Mouse (Mus musculus) liver, embryonic 14.5 days (tissue): ENCODE measurements around the gene Gm10424. TPM values are rescaled to one million over a fixed set of nuclear protein-coding genes. Genes with fewer than 3 reads are reported as not detected.
"Not testable (repeated sequence)": the region's sequence is repeated elsewhere in the genome, so short reads cannot be mapped to it uniquely, and the experiment has no call there.

Source experiments
- ATAC-seq: fragments of 200-750 bp; cut with Nextera tagmentation; 2 replicates; pipeline ENCODE4 v1.8.0; 2017; ENCODE audit warnings: moderate number of reproducible peaks, mild to moderate bottlenecking, moderate library complexity; ENCODE audit not compliant: insufficient read depth
- DNase-seq, 3 experiments: peaks; one replicate each; pipeline ENCODE4 v3.0.0-alpha.2; 2012 to 2013; ENCODE audit warnings: low read depth in 3 of 3, low spot score in 3 of 3
- H3K27ac ChIP-seq: fragments of 300-500 bp; sonication (generic); 2 replicates; pipeline ENCODE4 v1.5.1; 2014; ENCODE audit warnings: moderate library complexity, mild to moderate bottlenecking, control low read depth, inconsistent platforms
- H3K27me3 ChIP-seq: fragments of 300-500 bp; sonication (generic); 2 replicates; pipeline ENCODE4 v1.6.1; 2014; ENCODE audit warnings: mild to moderate bottlenecking, low read length, moderate library complexity; ENCODE audit not compliant: control insufficient read depth, insufficient read depth
- H3K36me3 ChIP-seq: fragments of 300-500 bp; sonication (generic); replicated peaks from 2 replicates; pipeline ENCODE4 v1.6.1; 2014; ENCODE audit warnings: low read depth; ENCODE audit not compliant: control insufficient read depth, insufficient read depth
- H3K4me1 ChIP-seq, 2 experiments: fragments of 200-500 bp in 1 of 2; fragments of 300-500 bp in 1 of 2; sonication (generic) in 1 of 2; replicated peaks; 2 replicates each; pipeline ENCODE4 v1.6.1; 2012 to 2014; ENCODE audit warnings: antibody characterized with exemption in 1 of 2, inconsistent platforms in 1 of 2, low read length in 1 of 2; ENCODE audit not compliant: control insufficient read depth in 2 of 2, insufficient read depth in 2 of 2
- H3K4me2 ChIP-seq: fragments of 300-500 bp; sonication (generic); 2 replicates; pipeline ENCODE4 v1.6.1; 2014; ENCODE audit warnings: low read depth, mild to moderate bottlenecking, control low read depth, moderate library complexity
- H3K4me3 ChIP-seq, 2 experiments: fragments of 200-500 bp in 1 of 2; fragments of 300-500 bp in 1 of 2; sonication (generic) in 1 of 2; 2 replicates each; pipeline ENCODE4 v1.5.1; 2012 to 2014; ENCODE audit warnings: low read depth in 2 of 2, low read length in 2 of 2, mild to moderate bottlenecking in 2 of 2, control low read depth in 1 of 2, inconsistent platforms in 1 of 2, moderate library complexity in 1 of 2; ENCODE audit not compliant: insufficient read depth in 1 of 2
- H3K9ac ChIP-seq: fragments of 300-500 bp; sonication (generic); replicated peaks from 2 replicates; pipeline ENCODE4 v1.6.1; 2014; ENCODE audit warnings: mild to moderate bottlenecking, control low read depth, moderate library complexity
- H3K9me3 ChIP-seq: fragments of 300-500 bp; sonication (generic); 2 replicates; pipeline ENCODE4 v1.6.1; 2016; ENCODE audit warnings: low read length, mixed read lengths; ENCODE audit not compliant: control insufficient read depth
- WGBS: fragments of 180-500 bp; shearing (Covaris S2); extraction: QIAGEN DNeasy Blood & Tissue Kit; methylation state at CpG from one replicate; pipeline ENCODE4 v1.1.7; 2014; ENCODE audit not compliant: insufficient replicate concordance; 5-methylcytosine and 5-hydroxymethylcytosine counted together
- polyA plus RNA-seq, 2 experiments: library from polyadenylated mRNA; depleted of rRNA in 1 of 2; stranded (reverse) in 1 of 2; unstranded in 1 of 2; fragments of >200 nt; fragmentation: Nextera tagmentation in 1 of 2; extraction: Ambion mirVana in 1 of 2; gene quantifications; 2 replicates each; pipeline versions ENCODE4 v1.2.1 to v1.2.3; 2012 to 2014

Gene Gm10424
- not detected in 2 replicates for polyA plus RNA-seq (2012; rRNA removed)
- polyA plus RNA-seq (2014; fragmentation: Nextera tagmentation; extraction: Ambion mirVana): not detected in 2 replicates

- H3K36me3 ChIP-seq, DNase-seq, H3K4me2 ChIP-seq, H3K27ac ChIP-seq, H3K9me3 ChIP-seq, H3K27me3 ChIP-seq, H3K9ac ChIP-seq, H3K4me1 ChIP-seq, H3K4me3 ChIP-seq, ATAC-seq: not testable (repeated sequence)
- no CpG with 5 or more reads among the region's 1 CpGs for WGBS
Measured at GRCm38 (mm10) chr5:95272668-95273067, at the start of gene Gm10424. Gm10424 (minus strand) TSS chr5:95272768.

- not testable (repeated sequence) for ATAC-seq, H3K27ac ChIP-seq, H3K4me3 ChIP-seq, H3K4me1 ChIP-seq, DNase-seq, H3K9me3 ChIP-seq, H3K9ac ChIP-seq, H3K36me3 ChIP-seq, H3K4me2 ChIP-seq, H3K27me3 ChIP-seq
- 18% methylated on average over 2 of the region's 2 CpGs for WGBS
Measured at GRCm38 (mm10) chr5:95305611-95306010, 33.0 kb upstream of the Gm10424 start, which contains the start of gene Gm3259. Gm3259 (plus strand) TSS chr5:95305911.

Other genes starting within 250 kb of the Gm10424 start
- gene Gm7942, start 165.8 kb downstream of the Gm10424 start, polyA plus RNA-seq (2012; rRNA removed): not detected in 2 replicates
- gene Gm7942, start 165.8 kb downstream of the Gm10424 start, polyA plus RNA-seq (2014; fragmentation: Nextera tagmentation; extraction: Ambion mirVana): not detected in 2 replicates
- gene Gm16513, start 90.1 kb downstream of the Gm10424 start, polyA plus RNA-seq (2012; rRNA removed): not detected in 2 replicates
- gene Gm16513, start 90.1 kb downstream of the Gm10424 start, polyA plus RNA-seq (2014; fragmentation: Nextera tagmentation; extraction: Ambion mirVana): not detected in 2 replicates
- not detected in 2 replicates for gene Gm3259, start 33.1 kb upstream of the Gm10424 start, polyA plus RNA-seq (2012; rRNA removed)
- gene Gm3259, start 33.1 kb upstream of the Gm10424 start, polyA plus RNA-seq (2014; fragmentation: Nextera tagmentation; extraction: Ambion mirVana): not detected in 2 replicates
- gene D5Ertd577e, start 184.0 kb upstream of the Gm10424 start, polyA plus RNA-seq (2012; rRNA removed): not detected in 2 replicates
- not detected in 2 replicates for gene D5Ertd577e, start 184.0 kb upstream of the Gm10424 start, polyA plus RNA-seq (2014; fragmentation: Nextera tagmentation; extraction: Ambion mirVana)
- not detected in 2 replicates for gene Gm3286, start 238.0 kb upstream of the Gm10424 start, polyA plus RNA-seq (2012; rRNA removed)
- gene Gm3286, start 238.0 kb upstream of the Gm10424 start, polyA plus RNA-seq (2014; fragmentation: Nextera tagmentation; extraction: Ambion mirVana): not detected in 2 replicates